Mouse (Mus musculus): Measurements from ENCODE around the gene Ccdc187. TPM values are rescaled to one million over a fixed set of nuclear protein-coding genes. Genes with fewer than 3 reads are reported as not detected.

The Ccdc187 gene
- polyA plus RNA-seq, 1 experiment from 2014 or later: 0.27 TPM

DNA sequence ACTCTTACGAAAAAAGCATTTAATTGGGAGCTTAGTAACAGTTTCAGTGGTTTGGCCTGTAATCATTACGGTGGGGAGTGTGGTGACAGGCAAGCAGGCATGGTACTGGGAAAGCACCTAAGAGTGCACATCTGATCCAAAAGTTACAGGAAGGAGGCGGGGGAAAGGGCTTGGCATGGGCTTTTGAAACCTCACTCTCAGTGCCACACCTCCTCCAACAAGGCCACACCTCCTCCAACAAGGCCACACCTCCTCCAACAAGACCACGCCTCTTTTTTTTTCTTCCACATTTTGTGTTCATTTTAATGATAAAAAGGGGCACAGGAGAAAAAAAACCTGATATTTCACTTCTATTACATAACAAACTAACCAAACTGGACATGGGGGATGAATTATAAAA, 33.5 kb upstream of the Ccdc187 start:
- H3K4me1 ChIP-seq (ENCODE audit: control insufficient read depth, insufficient read depth, low read length): no peaks in the 10 kb centered on the region
- H3K27me3 ChIP-seq (replicated peaks; ENCODE audit: control insufficient read depth, insufficient read depth, low read length): no peaks in the 10 kb centered on the region
- no peaks in the 10 kb centered on the region for H3K9me3 ChIP-seq (ENCODE audit: control insufficient read depth, low read length)
- H3K9ac ChIP-seq (ENCODE audit: low read depth, low read length): no peak overlapping the region
- no peak overlapping the region for H3K4me3 ChIP-seq (ENCODE audit: low read length)
- ATAC-seq: no peak
- peaks cover 11% of the 10 kb centered on the region; the same call in 1 of the 2 replicates for H3K36me3 ChIP-seq (ENCODE audit: control insufficient read depth, insufficient read depth, low read length)
- H3K4me2 ChIP-seq (ENCODE audit: low read depth, low read length): no peak overlapping the region
- WGBS: 90% methylated on average over 4 of the region's 4 CpGs
- no peak overlapping the region for H3K27ac ChIP-seq (ENCODE audit: low read length)

- H3K4me1 ChIP-seq (ENCODE audit: control insufficient read depth, insufficient read depth, low read length): no peaks in the 10 kb centered on the region
- no peak overlapping the region for H3K4me2 ChIP-seq (ENCODE audit: low read depth, low read length)
- no peaks in the 10 kb centered on the region for H3K9me3 ChIP-seq (ENCODE audit: control insufficient read depth, low read length)
- 0 out of 2 replicates have a peak overlapping the region, but pooled peaks have one; percentile 8 for H3K9ac ChIP-seq (ENCODE audit: low read depth, low read length)
- WGBS: 67% methylated on average over 15 of the region's 15 CpGs
- peak; percentile 75 for ATAC-seq
- peaks cover 11% of the 10 kb centered on the region; the same call in 1 of the 2 replicates for H3K36me3 ChIP-seq (ENCODE audit: control insufficient read depth, insufficient read depth, low read length)
- H3K27me3 ChIP-seq (replicated peaks; ENCODE audit: control insufficient read depth, insufficient read depth, low read length): no peaks in the 10 kb centered on the region
- no peak overlapping the region for H3K27ac ChIP-seq (ENCODE audit: low read length)
- H3K4me3 ChIP-seq (ENCODE audit: low read length): no peak overlapping the region
Measured at GRCm38 (mm10) chr2:26325386-26326181, 31.2 kb upstream of the Ccdc187 start.

DNA sequence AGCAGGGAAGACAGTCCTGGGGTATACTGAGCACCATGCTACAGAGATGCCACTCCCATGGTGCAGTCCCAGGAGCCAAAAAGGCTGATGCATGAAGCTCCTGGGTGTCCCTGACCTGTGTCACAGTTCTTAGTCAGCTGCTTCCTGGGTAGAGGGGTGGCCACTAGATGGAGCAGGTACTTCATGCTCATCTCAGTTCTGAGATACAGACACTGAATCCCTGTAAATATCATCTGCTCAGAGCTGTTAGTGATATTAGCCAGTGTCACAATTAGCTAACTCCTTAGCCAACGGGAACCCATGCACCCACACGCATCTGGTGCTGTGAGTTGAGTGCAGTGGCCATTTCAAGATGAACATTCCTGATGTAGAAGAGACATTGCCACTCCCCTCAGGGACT, 30.6 kb upstream of the Ccdc187 start:
- WGBS: 73% methylated on average over 2 of the region's 2 CpGs
- Histone ChIP-seq H3K27me3 (replicated peaks; ENCODE audit: control insufficient read depth, insufficient read depth, low read length) (no peaks in the 10 kb centered on the region), H3K36me3 (ENCODE audit: control insufficient read depth, insufficient read depth, low read length) (peaks cover 11% of the 10 kb centered on the region; the same call in 1 of the 2 replicates)

DNA sequence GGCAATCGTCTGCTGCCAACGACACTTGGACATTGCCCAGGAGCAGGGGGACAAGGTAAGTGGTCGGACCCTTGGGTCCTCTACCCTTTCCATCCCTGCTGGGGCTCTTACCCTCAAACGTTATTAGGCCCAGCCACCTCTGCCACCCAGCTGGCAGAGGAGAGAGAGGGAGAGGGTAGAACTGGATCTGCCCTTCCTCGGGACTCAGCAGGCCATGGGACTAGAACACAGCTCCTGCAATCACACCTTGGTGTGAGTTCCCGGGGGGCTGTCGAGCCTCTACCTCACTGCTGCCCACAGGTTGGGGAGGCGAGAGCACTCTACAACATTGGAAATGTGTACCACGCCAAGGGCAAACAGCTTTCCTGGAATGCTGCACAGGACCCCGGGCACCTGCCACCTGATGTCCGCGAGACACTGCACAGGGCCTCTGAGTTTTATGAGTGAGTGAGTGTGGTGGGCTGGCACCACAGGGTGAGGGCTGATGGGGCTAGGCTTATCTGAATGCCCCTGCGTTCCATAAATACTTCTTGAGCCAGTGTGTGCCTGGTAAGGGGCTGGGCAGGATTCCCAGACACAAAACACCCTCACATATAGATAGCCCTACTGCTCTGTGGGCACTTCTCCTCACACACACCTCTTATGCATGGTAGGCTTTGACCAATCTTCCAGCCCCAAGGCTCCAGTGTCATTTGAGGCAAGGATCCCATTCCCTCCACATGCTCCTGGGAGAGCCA, 29.4 kb upstream of the Ccdc187 start:
- Histone ChIP-seq H3K9ac (ENCODE audit: low read depth, low read length) (no peak overlapping the region), H3K4me3 (ENCODE audit: low read length) (no peak overlapping the region), H3K4me1 (ENCODE audit: control insufficient read depth, insufficient read depth, low read length) (no peaks in the 10 kb centered on the region), H3K4me2 (ENCODE audit: low read depth, low read length) (no peak overlapping the region), H3K27ac (ENCODE audit: low read length) (no peak overlapping the region), H3K27me3 (replicated peaks; ENCODE audit: control insufficient read depth, insufficient read depth, low read length) (no peaks in the 10 kb centered on the region), H3K36me3 (ENCODE audit: control insufficient read depth, insufficient read depth, low read length) (peaks cover 11% of the 10 kb centered on the region; the same call in 1 of the 2 replicates), H3K9me3 (ENCODE audit: control insufficient read depth, low read length) (no peaks in the 10 kb centered on the region)
- 90% methylated on average over 13 of the region's 13 CpGs for WGBS
- ATAC-seq: no peak

More for the DNA sequence above, 30.6 kb upstream of the Ccdc187 start:
- no peak overlapping the region for H3K27ac ChIP-seq (ENCODE audit: low read length)
- no peak overlapping the region for H3K4me2 ChIP-seq (ENCODE audit: low read depth, low read length)
- H3K9me3 ChIP-seq (ENCODE audit: control insufficient read depth, low read length): no peaks in the 10 kb centered on the region
- no peak for ATAC-seq
- no peak overlapping the region for H3K4me3 ChIP-seq (ENCODE audit: low read length)
- no peak overlapping the region for H3K9ac ChIP-seq (ENCODE audit: low read depth, low read length)
- no peaks in the 10 kb centered on the region for H3K4me1 ChIP-seq (ENCODE audit: control insufficient read depth, insufficient read depth, low read length)

DNA sequence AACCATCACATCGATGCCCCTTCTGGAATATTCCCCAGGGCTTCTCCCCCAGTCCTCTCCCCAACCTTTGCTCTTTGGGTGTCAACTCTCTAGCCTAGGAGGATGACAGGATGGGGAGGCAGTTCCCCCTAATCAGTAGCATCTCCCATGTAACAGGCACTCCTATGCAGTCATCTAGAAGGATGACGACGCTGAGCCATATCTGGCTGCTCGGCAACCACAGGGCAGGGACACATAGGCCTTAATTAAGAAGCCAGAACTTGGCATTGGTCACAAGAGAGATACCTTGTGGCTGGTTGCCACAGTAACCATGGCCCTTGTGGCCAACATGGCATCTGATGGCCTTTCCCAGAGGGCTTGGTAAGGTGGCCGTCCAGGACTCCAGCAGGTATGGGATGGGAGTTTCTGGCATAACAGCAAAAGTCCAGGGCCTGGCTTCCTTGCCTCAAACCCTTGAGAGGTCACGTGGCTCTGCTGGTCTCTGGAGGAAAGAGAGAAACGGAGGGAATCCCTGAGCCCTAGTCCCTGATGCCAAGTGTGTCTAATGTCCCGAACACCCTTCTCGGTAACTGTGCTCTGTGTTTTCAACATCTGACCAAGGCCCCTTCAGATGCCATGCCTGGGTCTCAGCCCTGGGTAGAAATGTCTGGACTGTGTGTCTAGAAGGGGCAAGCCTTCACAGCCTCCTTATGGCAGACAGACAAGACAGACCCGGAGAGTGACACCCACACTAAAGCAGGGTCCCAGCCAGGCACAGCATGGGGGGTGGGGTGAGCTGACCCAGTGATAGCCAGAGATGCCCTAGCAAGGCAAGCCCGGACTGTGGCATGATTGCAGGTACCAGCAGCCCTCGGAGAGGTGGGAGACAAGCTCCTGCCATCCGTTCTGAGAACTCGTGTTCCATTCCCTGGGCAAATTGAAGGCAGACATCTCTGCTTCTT, 26.2 kb upstream of the Ccdc187 start:
- H3K9ac ChIP-seq (ENCODE audit: low read depth, low read length): no peak overlapping the region
- no peak for ATAC-seq
- H3K9me3 ChIP-seq (ENCODE audit: control insufficient read depth, low read length): no peaks in the 10 kb centered on the region
- no peak overlapping the region for H3K4me2 ChIP-seq (ENCODE audit: low read depth, low read length)
- H3K36me3 ChIP-seq (ENCODE audit: control insufficient read depth, insufficient read depth, low read length): no peaks in the 10 kb centered on the region
- 86% methylated on average over 14 of the region's 14 CpGs for WGBS
- H3K4me1 ChIP-seq (ENCODE audit: control insufficient read depth, insufficient read depth, low read length): peaks cover 21% of the 10 kb centered on the region
- no peak overlapping the region for H3K4me3 ChIP-seq (ENCODE audit: low read length)
- no peaks in the 10 kb centered on the region for H3K27me3 ChIP-seq (replicated peaks; ENCODE audit: control insufficient read depth, insufficient read depth, low read length)
- H3K27ac ChIP-seq (ENCODE audit: low read length): no peak overlapping the region

GRCm38 (mm10) chr2:26319519-26320244, 25.3 kb upstream of the Ccdc187 start:
- H3K27me3 ChIP-seq (replicated peaks; ENCODE audit: control insufficient read depth, insufficient read depth, low read length): no peaks in the 10 kb centered on the region
- H3K9me3 ChIP-seq (ENCODE audit: control insufficient read depth, low read length): no peaks in the 10 kb centered on the region
- H3K9ac ChIP-seq (ENCODE audit: low read depth, low read length): no peak overlapping the region
- no peaks in the 10 kb centered on the region for H3K36me3 ChIP-seq (ENCODE audit: control insufficient read depth, insufficient read depth, low read length)
- no peak overlapping the region for H3K27ac ChIP-seq (ENCODE audit: low read length)
- H3K4me1 ChIP-seq (ENCODE audit: control insufficient read depth, insufficient read depth, low read length): peaks cover 24% of the 10 kb centered on the region
- H3K4me3 ChIP-seq (ENCODE audit: low read length): no peak overlapping the region
- no peak overlapping the region for H3K4me2 ChIP-seq (ENCODE audit: low read depth, low read length)
- ATAC-seq: no peak
- 86% methylated on average over 13 of the region's 13 CpGs for WGBS

GRCm38 (mm10) chr2:26319109-26319508, 24.8 kb upstream of the Ccdc187 start:
- Histone ChIP-seq H3K27me3 (replicated peaks; ENCODE audit: control insufficient read depth, insufficient read depth, low read length) (no peaks in the 10 kb centered on the region), H3K36me3 (ENCODE audit: control insufficient read depth, insufficient read depth, low read length) (no peaks in the 10 kb centered on the region), H3K4me1 (ENCODE audit: control insufficient read depth, insufficient read depth, low read length) (peaks cover 29% of the 10 kb centered on the region), H3K9ac (ENCODE audit: low read depth, low read length) (0 out of 2 replicates have a peak overlapping the region, but pooled peaks have one; percentile 1), H3K4me2 (ENCODE audit: low read depth, low read length) (no peak overlapping the region), H3K9me3 (ENCODE audit: control insufficient read depth, low read length) (no peaks in the 10 kb centered on the region), H3K4me3 (ENCODE audit: low read length) (no peak overlapping the region), H3K27ac (ENCODE audit: low read length) (no peak overlapping the region)
- WGBS: 90% methylated on average over 9 of the region's 9 CpGs
- ATAC-seq: no peak

- H3K4me3 ChIP-seq (ENCODE audit: low read length): no peak overlapping the region
- H3K27me3 ChIP-seq (replicated peaks; ENCODE audit: control insufficient read depth, insufficient read depth, low read length): no peaks in the 10 kb centered on the region
- no peaks in the 10 kb centered on the region for H3K36me3 ChIP-seq (ENCODE audit: control insufficient read depth, insufficient read depth, low read length)
- peak overlapping the region; percentile 21; the same call in 1 of the 2 replicates for H3K9ac ChIP-seq (ENCODE audit: low read depth, low read length)
- 86% methylated on average over 3 of the region's 3 CpGs for WGBS
- H3K4me2 ChIP-seq (ENCODE audit: low read depth, low read length): no peak overlapping the region
- no peak overlapping the region for H3K27ac ChIP-seq (ENCODE audit: low read length)
- no peak for ATAC-seq
- H3K4me1 ChIP-seq (ENCODE audit: control insufficient read depth, insufficient read depth, low read length): peaks cover 31% of the 10 kb centered on the region
- no peaks in the 10 kb centered on the region for H3K9me3 ChIP-seq (ENCODE audit: control insufficient read depth, low read length)
Measured at GRCm38 (mm10) chr2:26317991-26318672, 23.8 kb upstream of the Ccdc187 start.

All from intestine, embryonic 16.5 days (tissue).